ENCODE assay signal across 15 mouse cellular contexts in the genomic region with DNA sequence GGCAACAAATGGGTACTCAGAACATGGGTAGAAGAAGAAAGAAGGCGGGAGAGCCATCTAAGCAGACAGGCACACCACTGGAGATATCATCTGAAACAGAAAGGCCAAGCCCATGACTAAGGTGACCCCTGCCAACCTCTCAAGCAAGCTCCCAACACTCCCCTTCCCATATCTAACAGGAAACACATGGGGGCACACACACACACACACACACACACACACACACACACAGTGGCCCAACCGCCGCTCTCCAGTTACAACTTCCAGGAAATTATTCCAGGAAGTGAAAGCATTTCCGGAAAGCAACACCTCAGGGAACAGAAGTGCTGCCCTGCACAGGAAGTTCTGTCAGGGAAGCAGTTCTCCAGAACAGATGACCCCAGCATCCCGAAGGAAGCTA. TPM values are rescaled to one million over a fixed set of nuclear protein-coding genes. Genes with fewer than 3 reads are reported as not detected.
DNase-seq lines count a peak whose midpoint lies in the region; ATAC-seq and TF ChIP-seq lines count a peak whose summit lies in the region.
"Had no signal": no experiment of that assay in that cellular context is flagged by ENCODE, and none has a peak within 500 bp of the region (broad histone marks: within the 10 kb centered on the region; RNA-seq: fewer than 3 reads in every experiment).

No protein-coding gene starts in this region.

- no peak overlapping the region for H3K9ac ChIP-seq in midbrain, embryonic 11.5 days (ENCODE audit: low read length)
- no peak overlapping the region for H3K9ac ChIP-seq in midbrain, embryonic 14.5 days (replicated peaks; ENCODE audit: low read length)
- H3K9ac ChIP-seq: embryonic facial prominence, embryonic 13.5 days; neural tube, embryonic 15.5 days had no signal

- H3K27ac ChIP-seq in midbrain, embryonic 11.5 days (ENCODE audit: low read depth, low read length): no peak overlapping the region
- no peak overlapping the region for H3K27ac ChIP-seq in midbrain, embryonic 14.5 days (replicated peaks; ENCODE audit: low read depth, low read length)
- peak overlapping the region; percentile 57; the same call in 1 of the 2 replicates for H3K27ac ChIP-seq in small intestine, adult 2 months (ENCODE audit: insufficient read depth, low read depth, low read length)
- no peak overlapping the region for H3K27ac ChIP-seq in gastrocnemius, adult 2 months
- H3K27ac ChIP-seq: embryonic facial prominence, embryonic 13.5 days; forebrain, embryonic 10.5 days; hindbrain, embryonic 10.5 days; neural tube, embryonic 15.5 days had no signal

- no peak overlapping the region for H3K4me2 ChIP-seq in midbrain, embryonic 11.5 days
- no peak overlapping the region for H3K4me2 ChIP-seq in midbrain, embryonic 14.5 days (ENCODE audit: low read length)
- H3K4me2 ChIP-seq: embryonic facial prominence, embryonic 13.5 days; neural tube, embryonic 15.5 days had no signal

- H3K4me1 ChIP-seq in midbrain, embryonic 11.5 days (ENCODE audit: control insufficient read depth, insufficient read depth, low read length): no peaks in the 10 kb centered on the region
- H3K4me1 ChIP-seq in midbrain, embryonic 14.5 days (ENCODE audit: control insufficient read depth, insufficient read depth, low read length): no peaks in the 10 kb centered on the region
- peaks cover 31% of the 10 kb centered on the region; the same call in 1 of the 2 replicates for H3K4me1 ChIP-seq in small intestine, adult 2 months (ENCODE audit: control insufficient read depth, insufficient read depth, insufficient read length, low read length)

- no peak for ATAC-seq in midbrain, embryonic 11.5 days (ENCODE audit: low FRiP score)
- no peak for ATAC-seq in midbrain, embryonic 14.5 days (ENCODE audit: low FRiP score, low TSS enrichment)

- no peak for TF ChIP-seq CTCF in small intestine, adult 2 months (IDR thresholded peaks at IDR 0.05; ENCODE audit: extremely low read depth, insufficient read length, insufficient replicate concordance, low read depth, low read length)
- no peak for TF ChIP-seq CTCF in gastrocnemius, adult 2 months (IDR thresholded peaks at IDR 0.05)

- DNase-seq in heart, adult 11 months: peak; percentile 97
- DNase-seq in heart, postnatal 36 days: no peak
- peak; percentile 8 for DNase-seq in midbrain, embryonic 11.5 days (ENCODE audit: low spot score, missing footprints)
- no peak for DNase-seq in midbrain, embryonic 14.5 days
- peak; percentile 64 for DNase-seq in kidney, postnatal 14 days
- no peak for DNase-seq in thymus, postnatal 10 days (ENCODE audit: low spot score in 2 of 2)
- DNase-seq in gastrocnemius, adult 2 months: no peak
- DNase-seq: cerebellum, postnatal 14 days; retina, postnatal 1 day; thymus, adult 18-20 months had no signal

- intact Hi-C loops in heart, postnatal 36 days (cut with DNase I): no loop called here
- intact Hi-C loops in gastrocnemius, adult 2 months (cut with DNase I): no loop called here

- H3K4me3 ChIP-seq in midbrain, embryonic 11.5 days (ENCODE audit: low read depth, low read length): no peak overlapping the region
- no peak overlapping the region for H3K4me3 ChIP-seq in midbrain, embryonic 14.5 days (replicated peaks; ENCODE audit: low read depth, low read length)
- H3K4me3 ChIP-seq in small intestine, adult 2 months (ENCODE audit: low read depth, low read length): no peak overlapping the region
- H3K4me3 ChIP-seq in gastrocnemius, adult 2 months: no peak overlapping the region
- H3K4me3 ChIP-seq: embryonic facial prominence, embryonic 13.5 days; forebrain, embryonic 10.5 days; hindbrain, embryonic 10.5 days; neural tube, embryonic 15.5 days had no signal

- TF ChIP-seq POLR2A in small intestine, adult 2 months (IDR thresholded peaks at IDR 0.05; ENCODE audit: low read depth, low read length): no peak

- WGBS in midbrain, embryonic 11.5 days: 81% methylated on average over 5 of the region's 5 CpGs
- WGBS in midbrain, embryonic 14.5 days: 88% methylated on average over 5 of the region's 5 CpGs
- 72% methylated on average over 5 of the region's 5 CpGs for WGBS in small intestine, adult 2 months

- H3K27me3 ChIP-seq in midbrain, embryonic 11.5 days (ENCODE audit: control insufficient read depth, insufficient read depth, low read length): no peaks in the 10 kb centered on the region
- no peaks in the 10 kb centered on the region for H3K27me3 ChIP-seq in midbrain, embryonic 14.5 days (ENCODE audit: control insufficient read depth, insufficient read depth, low read length)
- H3K27me3 ChIP-seq in small intestine, adult 2 months (ENCODE audit: control insufficient read depth, insufficient read depth, low read length): no peaks in the 10 kb centered on the region
- H3K27me3 ChIP-seq: neural tube, embryonic 15.5 days had no signal

- no peaks in the 10 kb centered on the region for H3K9me3 ChIP-seq in midbrain, embryonic 11.5 days (ENCODE audit: control insufficient read depth, low read length)
- no peaks in the 10 kb centered on the region for H3K9me3 ChIP-seq in midbrain, embryonic 14.5 days (ENCODE audit: control insufficient read depth, low read length)
- H3K9me3 ChIP-seq: embryonic facial prominence, embryonic 13.5 days; forebrain, embryonic 10.5 days; hindbrain, embryonic 10.5 days; neural tube, embryonic 15.5 days had no signal

- H3K36me3 ChIP-seq in midbrain, embryonic 11.5 days (ENCODE audit: control insufficient read depth, insufficient read depth, low read length): no peaks in the 10 kb centered on the region
- H3K36me3 ChIP-seq in midbrain, embryonic 14.5 days (ENCODE audit: control insufficient read depth, insufficient read depth, low read length): no peaks in the 10 kb centered on the region
- no peaks in the 10 kb centered on the region for H3K36me3 ChIP-seq in small intestine, adult 2 months (ENCODE audit: control insufficient read depth, insufficient read depth, low read length)
- H3K36me3 ChIP-seq: embryonic facial prominence, embryonic 13.5 days; forebrain, embryonic 10.5 days; hindbrain, embryonic 10.5 days; neural tube, embryonic 15.5 days had no signal

RNA-seq across cellular contexts. Expression of a gene that starts 46.9 kb away (rescaled TPM):
- total RNA-seq in heart, postnatal 36 days (2021): 10 to 100 TPM; 31.0 to 32.6 TPM
- polyA plus RNA-seq in midbrain, embryonic 11.5 days (2014; fragmentation: Nextera tagmentation; extraction: Ambion mirVana): 16.7 and 21.7 TPM in 2 replicates
- polyA plus RNA-seq in midbrain, embryonic 14.5 days (2014; fragmentation: Nextera tagmentation; extraction: Ambion mirVana): 4.5 and 8.3 TPM in 2 replicates
- polyA plus RNA-seq in small intestine, adult 2 months (2012; rRNA removed): 28.0 and 66.3 TPM in 2 replicates
- total RNA-seq in gastrocnemius, adult 2 months (2021): 10 to 100 TPM; 22.9 to 29.6 TPM

Comparison
In these comparisons a context has a peak if more than half of its experiments do, and no peak if none do; other contexts are left out.
1. DNase-seq: peak in heart, adult 11 months (single experiment), midbrain, embryonic 11.5 days (single experiment) and kidney, postnatal 14 days (single experiment); none in heart, postnatal 36 days (0 of 2), midbrain, embryonic 14.5 days (single experiment), thymus, postnatal 10 days (0 of 2) and gastrocnemius, adult 2 months (single experiment).